Mouse (Mus musculus) ES-E14 (cell line): ENCODE measurements around the gene Fbxw2. TPM values are rescaled to one million over a fixed set of nuclear protein-coding genes. Genes with fewer than 3 reads are reported as not detected.

Experiments
- DNase-seq: peaks from one replicate; pipeline ENCODE4 v3.0.0-alpha.2; 2013; ENCODE audit warnings: low read depth, low spot score
- H3K27ac ChIP-seq: 2 replicates; pipeline ENCODE4 v1.5.1; 2012; ENCODE audit warnings: low read depth, mild to moderate bottlenecking, low read length, moderate library complexity, mixed read lengths; ENCODE audit not compliant: poor library complexity, insufficient read depth, severe bottlenecking
- H3K36me3 ChIP-seq: 2 replicates; pipeline ENCODE4 v1.6.1; 2012; ENCODE audit warnings: mild to moderate bottlenecking, low read length, moderate library complexity, mixed read lengths; ENCODE audit not compliant: control insufficient read depth, poor library complexity, insufficient read depth, severe bottlenecking
- H3K4me1 ChIP-seq, 2 experiments: fragments of 150-350 bp in 1 of 2; sonication (generic) in 1 of 2; 2 replicates each; pipeline ENCODE4 v1.6.1; 2012; ENCODE audit warnings: low read length in 2 of 2, mild to moderate bottlenecking in 1 of 2, mixed read lengths in 1 of 2; ENCODE audit not compliant: control insufficient read depth in 2 of 2, insufficient read depth in 2 of 2, poor library complexity in 1 of 2
- H3K4me3 ChIP-seq, 2 experiments: fragments of 150-350 bp in 1 of 2; sonication (generic) in 1 of 2; 2 replicates each; pipeline ENCODE4 v1.5.1; 2012; ENCODE audit warnings: low read length in 2 of 2, low read depth in 1 of 2, mild to moderate bottlenecking in 1 of 2, mixed read lengths in 1 of 2; ENCODE audit not compliant: insufficient read depth in 1 of 2, poor library complexity in 1 of 2, severe bottlenecking in 1 of 2
- H3K9ac ChIP-seq: 2 replicates; pipeline ENCODE4 v1.6.1; 2012; ENCODE audit warnings: low read depth, mild to moderate bottlenecking, low read length, mixed read lengths; ENCODE audit not compliant: poor library complexity, insufficient read depth, severe bottlenecking
- H3K9me3 ChIP-seq: fragments of 150-350 bp; sonication (generic); 2 replicates; pipeline ENCODE4 v1.6.1; 2012; ENCODE audit warnings: low read depth, mild to moderate bottlenecking, low read length; ENCODE audit not compliant: control insufficient read depth, insufficient read depth
- CHD2 ChIP-seq: IDR thresholded peaks from 2 replicates; pipeline ENCODE4 v1.6.1; 2014; ENCODE audit warnings: mild to moderate bottlenecking, low read depth, low read length, inconsistent platforms
- HCFC1 ChIP-seq: IDR thresholded peaks from 2 replicates; pipeline ENCODE4 v1.6.1; 2012; ENCODE audit warnings: low read length, inconsistent platforms, borderline replicate concordance; ENCODE audit not compliant: insufficient read depth
- MAFK ChIP-seq: IDR thresholded peaks from 2 replicates; pipeline ENCODE4 v1.6.1; 2014; ENCODE audit warnings: mild to moderate bottlenecking, low read depth, low read length, inconsistent platforms; ENCODE audit not compliant: insufficient read depth
- ZC3H11A ChIP-seq: IDR thresholded peaks from 2 replicates; pipeline ENCODE4 v1.6.1; 2012; ENCODE audit warnings: low read depth, mild to moderate bottlenecking, inconsistent platforms, low read length, borderline replicate concordance
- ZNF384 ChIP-seq: IDR thresholded peaks from 2 replicates; pipeline ENCODE4 v1.6.1; 2012; ENCODE audit warnings: low read depth, low read length, inconsistent platforms
- in situ Hi-C, 2 experiments: fragments of 600-800 bp; cut with MboI; formaldehyde crosslinking; loops; one replicate each; pipeline ENCODE4 v1.15.1; 2025; ENCODE audit warnings: low sequenced_read_pairs in 2 of 2, inconsistent platforms in 1 of 2; ENCODE audit not compliant: unreplicated experiment in 2 of 2
- total RNA-seq: library from RNA; depleted of rRNA; stranded (reverse); fragments of 300-350 nt; gene quantifications from 2 replicates; pipeline ENCODE4 v1.2.3, GENCODE M21; 2012

Gene Fbxw2
- total RNA-seq, 1 experiment: 57.2 TPM

DNA sequence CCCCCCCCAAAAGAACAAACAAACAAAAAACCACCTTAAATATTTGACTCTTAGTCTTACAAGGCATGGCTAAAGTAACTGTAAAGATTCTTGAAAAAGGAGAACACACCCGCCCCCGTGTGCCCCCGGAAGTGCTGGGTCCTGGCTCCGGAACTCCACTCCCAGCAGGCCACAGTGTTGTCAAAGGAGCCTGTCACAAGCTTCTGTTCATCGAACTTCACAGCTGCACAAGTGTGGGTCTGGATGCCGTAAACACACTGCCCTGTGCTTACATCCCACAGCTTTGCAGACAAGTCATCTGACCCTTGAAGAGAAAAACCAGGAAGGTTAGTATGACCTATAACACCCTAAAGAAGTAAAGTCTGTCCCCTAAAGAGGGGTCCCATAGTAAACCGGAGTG, 13.4 kb downstream of the Fbxw2 start:
- H3K4me3 ChIP-seq: no peak overlapping the region
- no peak for DNase-seq
- no peaks in the 10 kb centered on the region for H3K9me3 ChIP-seq
- H3K4me1 ChIP-seq: peaks cover 4% of the 10 kb centered on the region in 2 experiments; a peak in 1 of 4 replicates
- in situ Hi-C loops: no loop called here
- no peak overlapping the region for H3K9ac ChIP-seq
- peaks cover 7% of the 10 kb centered on the region for H3K36me3 ChIP-seq
- no peak overlapping the region; the same call in 1 of the 2 replicates for H3K27ac ChIP-seq
- TF ChIP-seq ZNF384 (no peak), ZC3H11A (no peak), CHD2 (no peak)

DNA sequence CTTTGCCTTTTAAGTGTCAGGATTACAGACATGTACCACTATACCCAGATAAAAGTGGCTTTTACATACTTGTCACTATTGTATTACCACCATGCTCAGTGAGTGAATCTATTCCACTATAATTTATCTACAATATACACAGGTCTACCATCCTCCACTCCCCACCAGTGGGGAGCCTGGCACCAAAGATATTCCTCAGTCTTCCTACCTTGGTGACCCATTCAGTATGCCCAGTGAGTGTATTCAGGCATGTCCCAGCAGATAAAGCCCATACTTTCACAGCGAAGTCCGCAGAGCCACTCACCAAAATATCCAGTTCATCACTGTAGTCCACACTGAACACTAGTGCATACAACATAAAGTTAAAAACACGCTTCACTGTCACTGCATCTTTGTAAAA, 15.3 kb downstream of the Fbxw2 start:
- Histone ChIP-seq H3K27ac (no peak overlapping the region), H3K4me3 (no peak overlapping the region), H3K4me1 (peaks cover 4% of the 10 kb centered on the region in 2 experiments; a peak in 1 of 4 replicates), H3K9me3 (no peaks in the 10 kb centered on the region), H3K9ac (no peak overlapping the region), H3K36me3 (peaks cover 7% of the 10 kb centered on the region)
- in situ Hi-C loops: no loop called here
- no peak for DNase-seq
- no peak for TF ChIP-seq MAFK
- no peak for TF ChIP-seq ZC3H11A
- TF ChIP-seq CHD2: no peak
- no peak for TF ChIP-seq HCFC1
- no peak for TF ChIP-seq ZNF384

GRCm38 (mm10) chr2:34809568-34809967, 16.5 kb downstream of the Fbxw2 start:
- Histone ChIP-seq H3K4me1 (no peaks in the 10 kb centered on the region), H3K36me3 (peaks cover 12% of the 10 kb centered on the region), H3K9ac (no peak overlapping the region), H3K9me3 (no peaks in the 10 kb centered on the region), H3K4me3 (no peak overlapping the region), H3K27ac (no peak overlapping the region)
- no peak for DNase-seq
- TF ChIP-seq MAFK (no peak), CHD2 (no peak), ZC3H11A (no peak), HCFC1 (no peak), ZNF384 (no peak)
- in situ Hi-C loops: no loop called here

- TF ChIP-seq CHD2 (no peak), HCFC1 (no peak), ZC3H11A (no peak)
- in situ Hi-C loops: no loop called here
- Histone ChIP-seq H3K9ac (no peak overlapping the region), H3K4me1 (no peaks in the 10 kb centered on the region), H3K27ac (no peak overlapping the region), H3K4me3 (no peak overlapping the region), H3K9me3 (no peaks in the 10 kb centered on the region), H3K36me3 (peaks cover 14% of the 10 kb centered on the region)
- DNase-seq: no peak
These were observed 18.1 kb downstream of the Fbxw2 start for GRCm38 (mm10) chr2:34808057-34808456.

DNA sequence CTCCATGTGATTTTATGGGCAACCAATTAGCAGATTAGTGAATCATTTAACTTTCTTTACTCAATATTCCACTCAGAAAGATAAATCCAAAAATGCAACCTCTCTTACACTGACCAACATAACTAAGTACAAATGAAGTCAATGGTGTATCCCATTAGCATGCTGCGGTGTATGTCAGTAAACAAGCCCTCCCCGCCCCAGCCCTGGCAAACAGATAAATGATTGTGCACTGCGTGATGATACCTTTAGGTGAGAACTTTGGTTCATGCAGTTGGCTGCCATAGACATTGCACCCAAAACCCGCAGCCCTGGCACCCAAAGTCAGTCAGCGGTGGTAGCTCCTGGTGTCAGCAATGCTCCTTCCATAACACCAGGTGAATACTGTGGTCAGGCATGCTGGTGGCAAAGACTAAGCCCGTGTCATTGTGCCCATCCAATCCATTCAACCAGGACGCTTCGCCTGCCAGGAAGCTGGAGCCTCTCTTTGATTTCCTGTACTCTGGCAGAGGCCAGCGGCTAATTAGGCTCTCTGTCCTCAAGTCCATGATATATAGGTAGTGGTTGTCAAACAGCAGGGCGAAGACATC, 20.7 kb downstream of the Fbxw2 start:
- in situ Hi-C loops: no loop called here
- no peak for TF ChIP-seq ZNF384
- TF ChIP-seq HCFC1: no peak
- TF ChIP-seq MAFK: no peak
- TF ChIP-seq CHD2: no peak
- TF ChIP-seq ZC3H11A: no peak
- DNase-seq: no peak
- no peaks in the 10 kb centered on the region for H3K4me1 ChIP-seq
- no peak overlapping the region for H3K9ac ChIP-seq
- H3K36me3 ChIP-seq: peaks cover 10% of the 10 kb centered on the region
- no peak overlapping the region for H3K27ac ChIP-seq
- H3K4me3 ChIP-seq: no peak overlapping the region; a peak in 1 of 4 replicates
- no peaks in the 10 kb centered on the region for H3K9me3 ChIP-seq
